Mouse (Mus musculus) embryonic facial prominence, embryonic 14.5 days (tissue): ENCODE measurements around the gene Hs1bp3. TPM values are rescaled to one million over a fixed set of nuclear protein-coding genes. Genes with fewer than 3 reads are reported as not detected.

Experiments used
- ATAC-seq: fragments of 200-750 bp; cut with Nextera tagmentation; 2 replicates; pipeline ENCODE4 v1.8.0; 2017; ENCODE audit warnings: low read depth, moderate number of reproducible peaks, moderate TSS enrichment
- DNase-seq: peaks from one replicate; pipeline ENCODE4 v3.0.0-alpha.2; 2015; ENCODE audit warnings: low spot score
- H3K27ac ChIP-seq: fragments of 300-500 bp; sonication (generic); replicated peaks from 2 replicates; pipeline ENCODE4 v1.5.1; 2014; ENCODE audit warnings: low read depth, mild to moderate bottlenecking, low read length, moderate library complexity
- H3K27me3 ChIP-seq: fragments of 300-500 bp; sonication (generic); replicated peaks from 2 replicates; pipeline ENCODE4 v1.6.1; 2014; ENCODE audit warnings: low read length; ENCODE audit not compliant: control insufficient read depth, insufficient read depth
- H3K36me3 ChIP-seq: fragments of 300-500 bp; sonication (generic); 2 replicates; pipeline ENCODE4 v1.6.1; 2014; ENCODE audit warnings: low read length, mixed read lengths; ENCODE audit not compliant: control insufficient read depth, insufficient read depth
- H3K4me1 ChIP-seq: fragments of 300-500 bp; sonication (generic); 2 replicates; pipeline ENCODE4 v1.6.1; 2014; ENCODE audit warnings: antibody characterized with exemption, low read length; ENCODE audit not compliant: control insufficient read depth, insufficient read depth
- H3K4me2 ChIP-seq: fragments of 300-500 bp; sonication (generic); 2 replicates; pipeline ENCODE4 v1.6.1; 2014; ENCODE audit warnings: low read depth, mild to moderate bottlenecking, low read length, moderate library complexity, mixed read lengths
- H3K4me3 ChIP-seq: fragments of 300-500 bp; sonication (generic); 2 replicates; pipeline ENCODE4 v1.5.1; 2014; ENCODE audit warnings: low read depth, mild to moderate bottlenecking, low read length
- H3K9ac ChIP-seq: fragments of 300-500 bp; sonication (generic); 2 replicates; pipeline ENCODE4 v1.6.1; 2014; ENCODE audit warnings: low read depth, mild to moderate bottlenecking, low read length, moderate library complexity, mixed read lengths
- H3K9me3 ChIP-seq: fragments of 300-500 bp; sonication (generic); 2 replicates; pipeline ENCODE4 v1.6.1; 2016; ENCODE audit warnings: low read length; ENCODE audit not compliant: control insufficient read depth
- whole genome bisulfite sequencing: fragments of 180-500 bp; shearing (Covaris S2); extraction: QIAGEN DNeasy Blood & Tissue Kit; methylation state at CpG from one replicate; pipeline ENCODE4 v1.1.7; 2014; 5-methylcytosine and 5-hydroxymethylcytosine counted together
- polyA plus RNA-seq: library from polyadenylated mRNA; unstranded; fragments of >200 nt; fragmentation: Nextera tagmentation; extraction: Ambion mirVana; gene quantifications from 2 replicates; pipeline ENCODE4 v1.2.1, GENCODE M21; 2014

The Hs1bp3 gene
- polyA plus RNA-seq, 1 experiment from 2014 or later: 10.4 TPM

- Histone ChIP-seq H3K4me3 (no peak overlapping the region), H3K4me2 (no peak overlapping the region), H3K9ac (no peak overlapping the region), H3K4me1 (no peaks in the 10 kb centered on the region), H3K36me3 (peaks cover 6% of the 10 kb centered on the region; the same call in 1 of the 2 replicates), H3K9me3 (no peaks in the 10 kb centered on the region), H3K27me3 (0 out of 2 replicates have a peak, but pooled peaks cover 3% of the 10 kb centered on the region), H3K27ac (no peak overlapping the region)
- 70% methylated on average over 6 of the region's 6 CpGs for WGBS
- ATAC-seq: no peak
- DNase-seq: no peak
These were observed 24.1 kb upstream of the Hs1bp3 start for GRCm38 (mm10) chr12:8289099-8289498.

GRCm38 (mm10) chr12:8289499-8289898, 23.7 kb upstream of the Hs1bp3 start:
- H3K27ac ChIP-seq: no peak overlapping the region
- H3K9me3 ChIP-seq: no peaks in the 10 kb centered on the region
- no peaks in the 10 kb centered on the region for H3K4me1 ChIP-seq
- no peak for DNase-seq
- 80% methylated on average over 8 of the region's 8 CpGs for WGBS
- no peak overlapping the region for H3K4me2 ChIP-seq
- ATAC-seq: no peak
- 0 out of 2 replicates have a peak, but pooled peaks cover 6% of the 10 kb centered on the region for H3K27me3 ChIP-seq
- no peak overlapping the region for H3K4me3 ChIP-seq
- H3K9ac ChIP-seq: no peak overlapping the region
- peaks cover 4% of the 10 kb centered on the region; the same call in 1 of the 2 replicates for H3K36me3 ChIP-seq

- Histone ChIP-seq H3K36me3 (no peaks in the 10 kb centered on the region), H3K27me3 (peaks cover 22% of the 10 kb centered on the region), H3K27ac (no peak overlapping the region), H3K9ac (no peak overlapping the region), H3K4me3 (no peak overlapping the region), H3K9me3 (no peaks in the 10 kb centered on the region), H3K4me1 (peaks cover 5% of the 10 kb centered on the region; the same call in 1 of the 2 replicates), H3K4me2 (no peak overlapping the region)
- 54% methylated on average over 15 of the region's 15 CpGs for WGBS
- DNase-seq (no peak), ATAC-seq (no peak)
These were observed 21.9 kb upstream of the Hs1bp3 start for GRCm38 (mm10) chr12:8291157-8291853.

- H3K4me3 ChIP-seq: no peak overlapping the region
- 44% methylated on average over 6 of the region's 6 CpGs for WGBS
These were observed 17.8 kb upstream of the Hs1bp3 start for GRCm38 (mm10) chr12:8295307-8295913.

GRCm38 (mm10) chr12:8296154-8296553, 17.1 kb upstream of the Hs1bp3 start:
- no peaks in the 10 kb centered on the region for H3K36me3 ChIP-seq
- 86% methylated on average over 2 of the region's 2 CpGs for WGBS
- no peak overlapping the region for H3K4me2 ChIP-seq
- no peak overlapping the region for H3K27ac ChIP-seq
- no peaks in the 10 kb centered on the region for H3K9me3 ChIP-seq
- H3K4me3 ChIP-seq: no peak overlapping the region
- ATAC-seq (no peak), DNase-seq (no peak)
- peaks cover 16% of the 10 kb centered on the region for H3K4me1 ChIP-seq
- peaks cover 71% of the 10 kb centered on the region for H3K27me3 ChIP-seq
- no peak overlapping the region for H3K9ac ChIP-seq

More at GRCm38 (mm10) chr12:8295307-8295913, 17.8 kb upstream of the Hs1bp3 start:
- H3K9me3 ChIP-seq: no peaks in the 10 kb centered on the region
- H3K36me3 ChIP-seq: no peaks in the 10 kb centered on the region
- H3K27ac ChIP-seq: no peak overlapping the region
- ATAC-seq: peak; percentile 11; the same call in 1 of the 2 replicates
- no peak overlapping the region for H3K9ac ChIP-seq
- peaks cover 64% of the 10 kb centered on the region for H3K27me3 ChIP-seq
- peaks cover 16% of the 10 kb centered on the region for H3K4me1 ChIP-seq
- DNase-seq: no peak
- H3K4me2 ChIP-seq: no peak overlapping the region

GRCm38 (mm10) chr12:8297586-8298214, 15.5 kb upstream of the Hs1bp3 start:
- DNase-seq (no peak), ATAC-seq (no peak)
- 12% methylated on average over 26 of the region's 34 CpGs for WGBS
- H3K4me1 ChIP-seq: peaks cover 16% of the 10 kb centered on the region
- H3K4me2 ChIP-seq: peak overlapping the region; percentile 78
- no peaks in the 10 kb centered on the region for H3K9me3 ChIP-seq
- H3K36me3 ChIP-seq: no peaks in the 10 kb centered on the region
- H3K27ac ChIP-seq: no peak overlapping the region
- peaks cover 86% of the 10 kb centered on the region for H3K27me3 ChIP-seq
- H3K4me3 ChIP-seq: peak overlapping the region; percentile 54
- peak overlapping the region; percentile 51; the same call in 1 of the 2 replicates for H3K9ac ChIP-seq

GRCm38 (mm10) chr12:8298361-8299142, 14.7 kb upstream of the Hs1bp3 start:
- H3K27ac ChIP-seq: no peak overlapping the region
- no peak for ATAC-seq
- H3K4me3 ChIP-seq: peak overlapping the region; percentile 54
- 3% methylated on average over 62 of the region's 85 CpGs for WGBS
- no peaks in the 10 kb centered on the region for H3K36me3 ChIP-seq
- H3K9ac ChIP-seq: peak overlapping the region; percentile 51; the same call in 1 of the 2 replicates
- H3K4me1 ChIP-seq: peaks cover 16% of the 10 kb centered on the region
- no peaks in the 10 kb centered on the region for H3K9me3 ChIP-seq
- peak overlapping the region; percentile 78 for H3K4me2 ChIP-seq
- no peak for DNase-seq
- peaks cover 95% of the 10 kb centered on the region for H3K27me3 ChIP-seq
